Mouse (Mus musculus) T-helper 2 cell (primary cell): ENCODE measurements around the gene Nop53.
"Not testable (repeated sequence)": the region's sequence is repeated elsewhere in the genome, so short reads cannot be mapped to it uniquely, and the experiment has no call there.

Source experiments
- in situ Hi-C: fragments of 300-600 bp; cut with MboI, MseI; formaldehyde crosslinking; loops from one replicate; pipeline ENCODE4 v1.15.1; 2025; ENCODE audit warnings: high pct_unique_total_duplicates

Gene Nop53

DNA sequence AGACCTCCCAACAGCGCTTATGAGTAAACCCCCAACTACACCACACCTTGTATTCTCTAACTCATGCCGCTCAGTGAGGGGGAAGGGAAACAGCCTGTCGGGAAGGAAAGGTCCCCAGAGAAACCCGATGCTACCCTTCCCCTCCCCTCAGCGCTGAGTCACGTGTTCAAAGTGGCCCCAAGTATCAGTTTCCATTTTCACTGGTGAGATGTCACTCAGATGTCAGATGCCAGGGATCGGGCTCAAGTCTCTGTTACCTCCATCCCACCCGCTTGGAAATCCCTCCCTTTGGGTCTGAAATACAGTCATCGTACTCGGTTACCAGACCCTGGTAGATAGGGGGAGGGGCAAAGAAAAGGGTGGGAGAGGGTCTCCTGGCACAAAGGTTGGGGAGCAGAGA lies 24.1 kb downstream of the Nop53 start:
- in situ Hi-C loops, result no loop called here

DNA sequence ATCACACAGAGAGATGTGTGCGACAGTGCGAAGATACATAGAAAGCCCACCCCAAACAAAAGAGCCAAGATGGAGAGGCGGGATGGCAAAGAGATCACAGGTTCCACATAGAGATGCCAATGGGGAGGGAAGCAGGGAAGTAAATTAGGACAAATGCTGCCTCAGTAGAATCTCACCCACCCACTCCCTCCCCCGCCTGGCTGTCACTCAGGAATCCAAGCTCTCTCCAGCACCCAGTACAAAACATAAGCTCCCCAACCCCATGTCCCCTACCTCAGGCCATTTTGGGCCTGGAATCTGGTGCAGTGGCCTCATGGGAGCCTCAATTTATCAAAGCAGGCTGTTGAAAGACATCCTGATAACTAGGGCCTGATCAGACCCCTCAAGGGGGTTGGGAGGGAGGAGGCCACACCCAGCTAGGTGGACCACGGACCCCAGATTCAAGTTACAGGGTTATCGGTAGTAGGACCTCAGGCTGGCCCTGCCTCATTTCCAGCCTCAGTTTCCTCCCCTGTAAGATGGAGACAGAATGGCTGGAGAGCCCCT lies 25.2 kb downstream of the Nop53 start:
- in situ Hi-C loops, result no loop called here

DNA sequence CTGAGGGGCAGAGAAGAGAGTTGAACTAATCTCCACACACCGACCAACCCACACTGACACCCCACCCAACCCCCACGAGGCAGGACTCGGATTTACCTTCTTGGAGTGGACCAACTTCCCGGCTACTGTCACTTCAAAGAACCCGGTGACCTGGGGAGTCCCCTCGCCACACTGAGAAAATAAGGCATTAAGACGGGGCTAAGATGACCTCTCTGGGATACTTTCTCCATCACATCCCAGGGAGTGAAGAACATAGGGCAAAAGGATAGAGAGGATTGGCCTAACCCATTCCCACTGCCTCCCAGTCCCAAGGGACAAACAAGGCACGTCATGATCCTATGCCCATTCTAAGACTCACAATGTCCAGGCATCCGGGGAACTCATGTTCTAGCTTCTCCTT lies 25.9 kb downstream of the Nop53 start:
- in situ Hi-C loops, result no loop called here

DNA sequence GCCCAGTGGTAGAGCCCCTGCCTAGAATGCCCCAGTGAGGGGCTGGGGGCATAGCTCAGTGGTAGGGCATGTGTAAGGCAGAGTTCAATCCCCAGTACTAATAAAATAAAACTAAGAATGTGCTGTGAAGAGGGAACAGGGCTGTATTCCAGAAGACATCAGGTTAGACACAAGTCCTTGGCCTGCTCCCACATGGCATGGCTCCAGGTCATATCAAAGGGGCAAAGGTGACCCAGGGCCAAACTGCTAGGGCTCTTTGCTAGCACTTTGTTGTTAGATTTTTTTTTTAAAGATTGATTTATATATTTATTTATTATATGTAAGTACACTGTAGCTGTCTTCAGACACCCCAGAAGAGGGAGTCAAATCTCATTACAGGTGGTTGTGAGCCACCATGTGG lies 27.5 kb downstream of the Nop53 start:
- in situ Hi-C loops, result no loop called here

DNA sequence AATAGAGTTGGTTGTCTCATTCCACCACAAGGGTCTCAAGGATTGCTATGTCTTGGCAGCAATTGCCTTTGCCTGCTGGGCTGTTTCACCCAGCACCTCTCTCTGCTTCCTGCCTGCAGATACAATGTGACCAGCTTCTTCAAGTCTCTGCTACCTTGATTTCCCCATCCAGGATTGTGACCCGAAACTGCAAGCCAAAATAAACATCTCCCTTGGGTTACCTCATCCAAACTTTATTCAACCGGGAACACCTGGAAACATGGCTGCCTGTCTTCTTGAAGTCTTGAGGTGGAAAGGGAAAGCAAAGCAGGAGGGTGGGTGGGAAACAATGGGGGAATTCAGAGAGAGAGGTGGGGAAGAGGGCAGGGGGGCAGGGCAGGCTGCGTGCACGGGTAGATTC lies 28.9 kb downstream of the Nop53 start:
- in situ Hi-C loops, result no loop called here

DNA sequence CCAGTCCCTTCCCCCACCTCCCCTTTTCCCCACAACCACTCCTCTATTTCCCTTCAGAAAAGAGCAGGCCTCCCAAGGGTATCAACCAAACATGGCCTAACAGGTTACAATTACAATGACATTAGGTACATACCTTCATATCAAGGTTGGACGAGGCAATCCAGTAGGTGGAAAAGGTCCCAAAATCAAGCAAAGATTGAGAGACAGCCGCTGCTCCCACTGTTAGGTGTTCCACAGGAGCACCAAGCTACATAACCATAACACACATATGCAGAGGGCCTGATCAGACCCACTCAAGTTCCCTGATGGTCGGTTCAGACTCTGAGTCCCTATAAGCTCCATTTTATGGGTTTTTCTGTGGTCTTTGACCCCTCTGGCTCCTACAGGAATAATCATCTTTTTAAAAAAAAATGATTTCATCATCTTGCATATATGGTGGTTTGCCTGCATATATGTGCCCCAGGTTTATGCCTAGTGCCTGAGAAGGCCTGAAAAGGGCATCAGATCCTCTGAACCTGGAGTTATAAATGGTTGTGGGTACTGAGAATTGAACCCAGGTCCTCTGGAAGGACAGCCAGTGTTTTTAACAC lies 29.6 kb downstream of the Nop53 start:
- in situ Hi-C loops, result no loop called here

DNA sequence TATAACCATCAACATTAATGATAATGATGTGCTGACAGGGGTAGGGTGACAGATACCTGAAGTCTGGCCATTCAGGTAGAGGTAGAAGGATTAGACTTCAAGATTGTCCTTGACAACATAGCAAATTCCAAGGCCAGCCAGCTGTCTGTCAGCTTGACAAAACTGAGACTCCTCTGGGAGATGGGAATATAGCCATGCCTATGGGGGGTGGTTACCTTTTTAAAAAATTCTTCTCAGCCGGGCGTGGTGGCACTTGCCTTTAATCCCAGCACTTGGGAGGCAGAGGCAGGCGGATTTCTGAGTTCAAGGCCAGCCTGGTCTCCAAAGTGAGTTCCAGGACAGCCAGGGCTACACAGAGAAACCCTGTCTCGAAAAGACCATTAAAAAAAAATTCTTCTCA lies 30.2 kb downstream of the Nop53 start:
- in situ Hi-C loops, result not testable (repeated sequence)

DNA sequence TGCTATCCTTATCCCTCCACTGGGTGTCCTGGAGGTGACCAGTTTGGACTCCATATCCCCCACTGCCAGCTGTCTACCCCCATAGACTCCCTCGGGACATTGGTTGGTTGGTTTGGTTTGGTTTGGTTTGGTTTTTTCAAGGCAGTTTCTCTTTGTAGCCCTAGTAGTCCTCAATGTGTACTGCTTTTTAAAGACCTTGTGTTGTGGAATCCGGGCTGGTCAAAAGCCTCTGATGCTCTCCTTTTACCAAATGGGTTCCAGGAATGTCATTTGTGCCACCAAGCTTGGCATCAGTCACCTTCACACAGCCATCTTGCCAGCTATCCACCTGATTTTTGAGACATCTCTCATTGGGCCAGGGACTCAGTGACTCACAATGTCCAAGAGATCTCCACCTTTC lies 31.1 kb downstream of the Nop53 start:
- in situ Hi-C loops, result no loop called here

DNA sequence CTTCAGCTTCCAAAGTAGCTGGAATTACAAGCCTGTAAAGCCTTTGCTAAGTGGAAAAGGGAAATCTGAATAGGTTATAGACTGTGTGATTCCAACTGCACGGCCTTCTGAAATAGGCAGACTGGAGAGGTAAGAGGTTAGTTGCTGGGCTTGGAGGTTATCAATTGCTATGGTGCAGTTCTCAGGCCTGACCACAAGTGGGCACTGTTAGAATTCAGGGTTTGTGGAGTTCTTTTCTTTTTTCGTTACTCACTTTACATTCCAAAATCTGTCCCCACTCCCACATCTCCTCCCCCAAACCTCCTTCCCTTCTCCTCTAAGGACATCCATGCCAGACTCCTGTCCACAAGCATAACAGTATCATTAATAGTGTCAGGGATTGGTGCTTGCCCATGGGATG lies 31.6 kb downstream of the Nop53 start:
- in situ Hi-C loops, result no loop called here

DNA sequence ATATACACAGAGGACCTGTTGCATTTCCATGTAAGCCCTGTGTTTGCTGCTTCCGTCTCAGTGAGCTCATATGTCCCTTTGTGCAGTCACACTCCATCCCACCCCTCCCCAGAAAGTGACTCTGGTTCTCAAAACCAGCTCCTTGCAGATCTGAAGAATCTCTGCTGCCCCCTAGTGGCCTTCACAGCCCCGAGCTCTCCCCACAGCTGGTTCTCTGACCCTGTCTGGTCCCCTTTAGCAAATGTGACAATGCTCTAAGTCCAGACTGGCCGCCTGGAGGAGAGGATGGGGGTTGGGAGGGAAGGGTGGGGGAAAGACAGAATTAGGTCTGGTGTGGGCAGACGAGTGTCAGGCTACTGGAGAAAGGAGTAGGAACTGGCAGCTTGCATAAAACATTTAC lies 33.7 kb downstream of the Nop53 start:
- in situ Hi-C loops, result no loop called here

DNA sequence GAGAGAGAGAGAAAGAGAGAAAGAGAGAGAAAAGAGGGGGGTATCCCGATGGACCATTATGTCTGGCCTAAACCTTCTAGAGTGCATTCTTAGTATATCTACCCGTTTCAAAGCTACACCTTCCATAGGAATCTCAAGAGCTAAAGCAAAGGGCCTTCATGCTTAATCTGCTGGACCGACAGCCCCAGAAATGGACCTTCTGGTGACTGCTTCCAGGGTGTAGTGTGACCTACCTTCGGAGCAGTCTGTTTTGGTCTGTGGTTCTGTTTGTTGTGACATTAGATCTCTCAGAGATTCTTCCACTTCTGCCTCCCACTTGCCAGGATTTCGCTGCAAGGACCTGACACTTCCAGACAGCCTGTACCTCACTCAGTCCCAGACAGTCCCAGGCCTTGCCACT lies 35.4 kb downstream of the Nop53 start:
- in situ Hi-C loops, result no loop called here

DNA sequence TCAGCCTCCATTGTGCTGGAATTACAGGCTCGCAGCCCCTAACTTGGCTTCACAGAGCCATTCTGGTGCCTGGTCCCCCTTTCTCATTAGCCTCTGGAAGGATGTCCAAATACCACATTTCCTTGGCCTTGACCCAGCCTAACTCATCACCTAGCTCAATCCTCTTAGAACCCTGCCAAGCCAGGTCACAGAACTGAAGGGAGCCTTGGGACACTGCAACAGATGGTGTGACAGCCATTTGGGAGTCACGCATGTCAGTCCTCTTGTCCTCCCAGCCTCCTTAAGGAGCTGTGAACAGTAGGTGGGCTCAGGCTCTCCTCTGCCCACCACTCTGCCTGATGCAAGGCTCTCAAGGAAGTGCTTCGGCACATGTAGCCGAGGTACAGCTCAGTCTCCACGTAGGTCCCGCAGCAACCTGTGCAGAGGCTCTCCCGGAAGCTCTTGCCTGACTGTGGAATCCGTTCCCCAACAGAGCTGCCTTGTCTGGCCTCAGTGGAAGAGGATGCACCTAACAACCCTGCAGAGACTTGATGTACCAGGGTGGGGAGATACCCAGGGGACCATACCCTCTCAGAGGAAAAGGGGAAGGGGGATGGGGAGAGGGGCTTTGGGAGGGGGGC lies 37.8 kb downstream of the Nop53 start:
- in situ Hi-C loops, result no loop called here

DNA sequence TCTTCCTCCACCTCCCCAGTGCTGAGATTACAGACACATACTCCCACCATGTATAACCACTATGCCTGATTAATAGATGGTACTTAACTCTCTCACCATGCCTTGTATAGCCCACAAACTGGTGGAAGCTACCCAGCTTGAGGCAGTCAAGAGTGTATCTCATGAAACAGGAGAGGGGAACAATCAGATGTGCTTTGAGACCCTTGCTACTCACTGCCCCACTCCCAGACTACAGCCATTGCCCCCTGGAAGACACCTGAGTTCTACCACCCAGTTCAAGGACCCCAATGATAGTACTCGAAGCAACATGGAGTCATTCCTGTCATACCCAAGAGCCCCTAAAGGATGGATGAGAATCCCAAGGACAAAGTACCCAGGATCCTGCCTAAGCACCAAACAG lies 39.3 kb downstream of the Nop53 start:
- in situ Hi-C loops, result no loop called here

DNA sequence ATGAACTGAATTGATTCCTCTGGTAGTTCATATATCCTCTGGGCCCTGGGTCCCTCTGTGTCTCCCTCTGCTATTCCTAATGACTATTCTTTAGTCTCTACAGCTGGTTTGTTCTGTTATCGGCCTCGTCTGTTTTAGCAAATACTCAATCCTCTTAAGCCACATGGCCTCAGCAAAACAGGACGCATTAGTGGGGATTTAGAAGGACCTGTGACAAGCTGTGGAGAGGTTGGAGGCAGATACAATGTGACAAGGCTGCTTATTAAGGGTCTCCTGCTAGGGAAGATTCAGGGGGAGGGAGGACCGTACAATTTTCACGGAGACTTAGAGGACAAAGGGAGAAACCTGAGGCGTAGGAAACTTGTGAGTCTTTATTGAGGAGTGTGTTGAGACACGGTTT lies 40.0 kb downstream of the Nop53 start:
- in situ Hi-C loops, result no loop called here

DNA sequence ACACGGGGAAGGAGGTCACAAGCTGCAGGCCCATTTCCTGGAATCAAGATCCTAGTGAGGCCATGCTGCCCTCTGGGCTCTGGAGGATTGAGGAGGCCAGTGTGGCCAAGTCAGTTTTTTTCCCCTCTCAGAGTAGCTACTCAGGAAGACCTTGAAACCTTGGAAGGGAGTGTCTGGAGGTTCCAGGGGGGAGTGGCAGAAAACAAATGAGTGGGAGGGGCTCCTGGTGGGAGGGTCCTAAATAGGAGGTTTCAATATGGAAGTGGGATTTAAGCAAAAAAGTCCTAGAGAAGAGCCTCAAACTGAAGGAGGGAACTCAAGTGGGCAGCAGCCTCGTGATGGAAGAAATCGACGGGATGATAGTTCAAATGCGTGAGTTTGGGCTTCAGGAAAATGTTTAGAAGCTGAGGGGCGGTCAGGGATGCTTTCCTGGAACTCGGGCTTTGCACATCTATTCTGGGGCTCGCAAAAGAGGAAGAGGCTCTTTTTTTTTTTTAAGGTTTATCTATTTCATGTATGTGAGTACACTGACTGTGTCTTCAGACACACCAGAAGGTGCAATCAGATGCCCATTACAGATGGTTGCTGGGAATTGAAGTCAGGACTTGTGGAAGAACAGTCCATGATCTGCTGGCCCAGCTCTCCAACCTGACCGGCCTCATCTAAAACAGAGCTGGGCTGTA lies 44.4 kb downstream of the Nop53 start:
- in situ Hi-C loops, result no loop called here

DNA sequence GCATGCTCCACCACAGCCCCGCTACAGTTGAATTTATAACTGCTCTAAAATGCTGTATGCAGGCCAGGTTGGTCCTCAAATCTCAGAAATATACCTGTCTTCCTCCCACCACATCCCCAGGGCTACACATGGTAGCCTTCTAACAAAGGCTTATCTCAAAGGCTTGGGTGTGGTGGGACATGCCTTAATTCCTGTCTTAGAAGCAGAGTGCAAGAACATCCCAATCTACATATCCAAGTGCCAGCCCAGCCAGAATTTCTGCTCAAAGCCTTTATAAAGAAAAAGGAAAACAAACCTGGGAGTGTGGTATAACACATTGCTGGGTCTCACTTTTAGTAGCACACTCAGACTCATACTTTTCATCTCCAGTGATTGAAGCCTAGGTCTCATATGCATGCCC lies 51.6 kb downstream of the Nop53 start:
- in situ Hi-C loops, result no loop called here
